Mouse (Mus musculus) megakaryocyte, embryonic 14.5 days (primary cell): ENCODE data around the gene Gm9745. TPM values are rescaled to one million over a fixed set of nuclear protein-coding genes. Genes with fewer than 3 reads are reported as not detected.
"Not testable (repeated sequence)": the region's sequence is repeated elsewhere in the genome, so short reads cannot be mapped to it uniquely, and the experiment has no call there.

Experiments
- H3K27me3 ChIP-seq: replicated peaks from 2 replicates; pipeline ENCODE3; 2012; ENCODE audit warnings: inconsistent platforms
- H3K36me3 ChIP-seq: replicated peaks from 2 replicates; pipeline ENCODE3; 2012; ENCODE audit warnings: low read length, inconsistent platforms, mixed read lengths
- H3K4me1 ChIP-seq: 2 replicates; pipeline ENCODE4 v1.6.1; 2012; ENCODE audit warnings: inconsistent platforms
- H3K4me3 ChIP-seq: replicated peaks from 2 replicates; pipeline ENCODE3; 2012; ENCODE audit warnings: moderate library complexity, mild to moderate bottlenecking, inconsistent platforms
- H3K9me3 ChIP-seq: 2 replicates; pipeline ENCODE4 v1.6.1; 2012; ENCODE audit warnings: inconsistent platforms
- FLI1 ChIP-seq: IDR thresholded peaks from 2 replicates; pipeline ENCODE4 v1.6.1; 2012; ENCODE audit warnings: low read length, inconsistent platforms, mixed read lengths
- GATA1 ChIP-seq: IDR thresholded peaks from 3 replicates; pipeline ENCODE4 v1.6.1; 2012; ENCODE audit warnings: mixed read lengths, low read length, inconsistent platforms, borderline replicate concordance
- polyA plus RNA-seq: library from polyadenylated mRNA; stranded (reverse); fragments of >175 nt; gene quantifications from 2 replicates; pipeline ENCODE4 v1.2.3, GENCODE M21; 2012; ENCODE audit warnings: low replicate concordance; ENCODE audit not compliant: insufficient read depth

The Gm9745 gene
- polyA plus RNA-seq, 1 experiment, result not detected

DNA sequence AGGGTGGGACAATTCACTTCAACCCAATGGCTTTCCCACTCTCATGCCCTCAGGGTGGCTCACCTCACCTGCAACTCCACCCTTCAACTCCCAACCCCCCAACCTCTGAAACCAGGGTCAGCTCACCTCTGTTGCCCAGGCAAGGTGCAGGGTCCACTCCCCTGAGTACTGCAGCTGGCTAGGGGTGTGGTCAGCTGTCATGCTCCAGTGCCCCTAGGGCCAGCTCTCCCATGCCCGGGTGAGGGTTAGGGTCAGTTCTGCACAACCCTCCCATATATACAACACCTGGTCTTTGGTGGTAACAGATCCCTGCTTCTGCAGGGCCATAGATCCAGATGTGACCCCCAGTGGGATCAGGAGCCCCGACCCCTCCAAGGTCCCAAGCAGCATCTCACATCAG is 7.1 kb upstream of the Gm9745 start:
- not testable (repeated sequence) for H3K27me3 ChIP-seq, H3K36me3 ChIP-seq, H3K4me3 ChIP-seq, H3K9me3 ChIP-seq
- H3K4me1 ChIP-seq, result peaks cover 16% of the 10 kb centered on the region

DNA sequence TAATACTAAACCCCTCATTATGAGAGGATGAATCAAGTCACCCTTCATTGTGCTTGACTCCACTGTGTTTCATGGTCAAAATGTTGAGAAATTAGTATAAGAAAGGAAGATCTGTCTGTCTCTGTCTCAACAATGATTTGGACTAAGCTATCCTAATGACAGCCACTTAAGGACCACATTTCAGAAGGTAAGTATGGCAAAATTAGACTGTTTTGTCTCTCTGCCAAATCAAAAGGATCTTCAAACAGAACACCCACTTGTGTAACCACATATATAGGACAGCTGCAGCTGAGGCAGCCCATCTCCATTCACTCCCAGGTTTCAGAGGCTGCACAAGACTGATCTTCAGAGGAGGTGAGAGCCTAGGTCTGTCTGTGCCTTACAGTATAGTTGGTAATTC is 4.5 kb upstream of the Gm9745 start, which contains the start of gene Idi2:
Gene Idi2 (plus strand): TSS at position 301 of the 400 bp plus-strand sequence.
- not testable (repeated sequence) for H3K9me3 ChIP-seq, H3K27me3 ChIP-seq, H3K4me1 ChIP-seq, H3K36me3 ChIP-seq, H3K4me3 ChIP-seq

DNA sequence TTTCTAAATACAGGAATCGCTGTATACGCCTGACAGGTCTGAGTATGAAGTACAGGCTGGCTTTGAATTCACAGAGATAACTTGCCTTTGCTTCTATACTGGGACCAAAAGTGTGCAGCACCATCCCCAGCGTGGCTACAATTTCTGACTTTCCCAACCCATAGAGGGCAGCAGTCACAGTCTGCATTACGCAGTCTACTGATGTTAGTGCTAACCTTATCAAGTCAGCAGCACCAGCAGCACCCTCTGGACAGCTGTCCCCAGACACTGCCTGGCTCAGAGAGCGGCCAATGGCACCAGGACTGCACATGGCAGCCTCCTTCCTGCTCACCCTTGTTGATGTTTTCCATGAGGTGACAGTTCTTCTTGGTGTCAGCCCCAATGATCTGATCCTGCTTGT is 4.2 kb downstream of the Gm9745 start:
- not testable (repeated sequence) for H3K27me3 ChIP-seq, H3K4me3 ChIP-seq, H3K9me3 ChIP-seq

DNA sequence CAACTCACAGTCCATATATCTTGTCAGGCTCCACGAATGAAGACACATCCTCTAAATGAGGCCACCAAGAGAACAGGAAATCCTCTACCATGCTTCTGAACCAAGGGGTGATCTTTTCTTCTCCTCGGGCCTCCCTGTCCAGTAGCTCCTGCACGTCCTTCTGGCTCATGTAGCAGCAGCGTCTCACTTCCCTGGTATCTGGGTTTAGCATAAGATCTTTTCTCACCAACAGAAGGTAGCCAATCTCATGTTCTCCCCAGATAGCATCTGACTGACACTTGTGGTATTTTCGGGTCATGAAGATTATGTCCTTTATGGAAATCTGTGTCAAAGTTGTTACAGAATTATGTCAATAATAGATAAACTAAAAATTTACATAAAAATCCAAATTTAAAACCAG is 6.3 kb downstream of the Gm9745 start:
- H3K36me3 ChIP-seq, H3K9me3 ChIP-seq, H3K4me1 ChIP-seq, H3K27me3 ChIP-seq, H3K4me3 ChIP-seq: not testable (repeated sequence)

More for the DNA sequence above, 4.2 kb downstream of the Gm9745 start:
- H3K4me1 ChIP-seq, H3K36me3 ChIP-seq: not testable (repeated sequence)

DNA sequence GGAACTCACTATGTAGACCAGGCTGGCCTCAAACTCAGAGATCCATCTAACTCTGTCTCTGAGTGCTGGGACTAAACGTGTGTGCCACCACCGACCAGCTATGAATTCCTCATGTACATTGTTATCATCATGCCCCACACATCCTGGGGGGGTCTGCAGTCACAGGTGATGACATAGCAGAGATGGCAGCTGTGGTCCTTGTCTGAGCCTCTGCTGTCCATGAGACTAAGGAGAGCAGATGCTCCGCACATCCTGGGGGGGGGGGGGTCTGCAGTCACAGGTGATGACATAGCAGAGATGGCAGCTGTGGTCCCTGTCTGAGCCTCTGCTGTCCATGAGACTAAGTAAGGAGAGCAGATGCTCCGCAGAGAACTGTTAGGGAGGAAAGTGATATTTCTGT is 6.9 kb downstream of the Gm9745 start:
- H3K9me3 ChIP-seq, H3K4me3 ChIP-seq, H3K27me3 ChIP-seq, H3K4me1 ChIP-seq, H3K36me3 ChIP-seq: not testable (repeated sequence)

DNA sequence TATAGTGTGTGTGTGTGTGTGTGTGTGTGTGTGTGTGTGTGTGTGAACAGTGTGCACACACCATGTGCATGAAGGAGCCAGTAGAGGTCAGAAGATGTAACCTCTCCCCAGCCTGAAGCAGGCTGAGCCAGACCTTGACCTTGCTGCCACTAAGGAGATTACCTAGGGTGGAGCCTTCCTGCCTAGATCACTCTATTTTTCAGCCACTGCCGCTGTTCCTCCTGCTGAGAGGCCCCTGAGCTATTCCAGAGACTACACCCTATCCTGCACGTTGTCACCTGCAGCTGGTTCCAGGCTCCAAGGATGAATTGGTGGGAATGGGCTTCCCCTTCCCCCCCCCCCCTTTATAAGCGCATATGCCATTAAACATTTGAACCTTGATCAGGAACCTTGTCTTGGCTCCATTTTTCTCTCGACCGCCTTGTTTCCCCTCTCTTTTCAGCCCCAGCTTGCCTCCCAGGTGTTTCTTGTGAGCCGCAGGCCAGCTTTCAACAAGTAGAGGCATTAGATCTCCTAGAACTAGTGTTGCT is 10.4 kb downstream of the Gm9745 start:
- not testable (repeated sequence) for H3K27me3 ChIP-seq, H3K36me3 ChIP-seq, H3K4me3 ChIP-seq, H3K9me3 ChIP-seq
- H3K4me1 ChIP-seq, result peaks cover 12% of the 10 kb centered on the region

DNA sequence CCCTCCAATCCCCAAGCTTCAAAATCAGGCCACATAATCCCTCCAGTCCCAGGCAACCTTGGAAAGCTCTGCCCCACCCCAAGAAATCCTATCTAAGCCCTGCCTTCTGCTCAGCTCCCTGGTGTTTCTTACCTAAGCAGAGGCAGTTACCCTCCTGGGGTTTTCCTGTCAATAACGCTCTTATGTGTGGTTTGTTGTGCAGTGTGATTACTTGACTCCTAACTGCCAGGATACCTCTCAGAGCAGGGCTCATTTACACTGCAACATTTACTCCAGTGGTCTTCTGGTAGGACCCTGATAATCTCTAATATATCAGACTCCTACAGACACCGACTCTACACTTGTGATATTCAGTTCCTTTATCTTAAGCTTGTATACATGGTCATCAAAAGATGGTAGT is 14.5 kb downstream of the Gm9745 start:
- TF ChIP-seq GATA1, result no peak
- no peak for TF ChIP-seq FLI1
- H3K9me3 ChIP-seq, result peaks cover under 1% of the 10 kb centered on the region; the same call in 1 of the 2 replicates
- no peak overlapping the region for H3K4me3 ChIP-seq
- H3K4me1 ChIP-seq, result peaks cover 5% of the 10 kb centered on the region; the same call in 1 of the 2 replicates
- H3K27me3 ChIP-seq, result peaks cover 25% of the 10 kb centered on the region
- H3K36me3 ChIP-seq, result no peaks in the 10 kb centered on the region

DNA sequence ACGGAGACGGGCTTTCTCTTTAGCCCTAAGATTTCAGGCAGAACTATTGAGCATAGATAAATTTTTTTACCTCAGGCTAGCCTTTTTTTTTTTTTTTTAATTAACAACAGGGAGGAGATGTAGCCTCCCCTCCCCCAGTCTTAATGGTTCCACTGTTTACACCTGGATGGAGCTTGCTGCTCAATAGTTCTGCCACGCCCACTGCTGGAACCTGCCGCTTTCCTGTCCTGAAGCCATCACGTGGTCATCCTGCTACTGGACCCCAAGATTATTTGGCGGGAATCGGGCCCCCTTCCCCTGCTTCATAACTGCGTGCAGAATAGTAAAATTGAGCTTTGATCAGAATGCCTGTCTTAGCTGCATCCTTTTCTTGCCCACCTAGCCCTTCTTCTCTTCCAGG is 34.1 kb downstream of the Gm9745 start:
- H3K4me3 ChIP-seq, result not testable (repeated sequence)

DNA sequence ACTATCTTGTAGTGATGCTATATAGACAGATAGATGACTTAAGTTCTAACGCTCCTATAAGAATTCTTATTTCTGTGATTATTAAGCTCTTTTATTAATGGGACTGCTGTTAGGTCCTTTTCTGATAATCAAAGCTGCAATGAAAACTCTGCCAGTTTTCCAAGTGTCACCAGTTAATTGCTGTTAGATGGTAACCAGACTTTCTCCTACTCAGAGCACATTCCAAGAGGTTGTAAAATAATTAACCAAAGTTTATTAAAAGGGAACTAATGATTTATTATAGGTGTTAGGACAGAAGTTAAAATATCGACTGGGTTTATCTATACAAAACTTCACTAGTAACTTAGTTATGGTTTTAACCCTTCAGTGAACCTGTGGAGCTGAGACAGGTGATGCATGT is 42.0 kb downstream of the Gm9745 start:
- H3K27me3 ChIP-seq, H3K4me3 ChIP-seq: not testable (repeated sequence)
- H3K4me1 ChIP-seq, result peaks cover 13% of the 10 kb centered on the region
- peaks cover 15% of the 10 kb centered on the region for H3K36me3 ChIP-seq
- H3K9me3 ChIP-seq, result peaks cover 39% of the 10 kb centered on the region

More for the DNA sequence above, 34.1 kb downstream of the Gm9745 start:
- H3K27me3 ChIP-seq, H3K4me1 ChIP-seq, H3K36me3 ChIP-seq, H3K9me3 ChIP-seq: not testable (repeated sequence)

Other genes starting within 250 kb of the Gm9745 start
- gene Wdr37, start 76.3 kb downstream of the Gm9745 start, polyA plus RNA-seq, result 2.1 and 4.7 TPM in 2 replicates
- gene Idi1, start 62.7 kb downstream of the Gm9745 start, polyA plus RNA-seq, result 5.3 and 21.0 TPM in 2 replicates
- 0.09 and 0.75 TPM in 2 replicates for gene Idi2, start 4.6 kb upstream of the Gm9745 start, polyA plus RNA-seq
- gene Gtpbp4, start 47.9 kb upstream of the Gm9745 start, polyA plus RNA-seq, result 2.9 TPM in 1 of 2 replicates, not detected in the other
- gene Larp4b, start 145.7 kb upstream of the Gm9745 start, polyA plus RNA-seq, result 11.9 and 15.7 TPM in 2 replicates